Mouse (Mus musculus) MEL (cell line): ENCODE data around the gene Siglece. TPM values are rescaled to one million over a fixed set of nuclear protein-coding genes. Genes with fewer than 3 reads are reported as not detected.

Experiments
- DNase-seq: peaks from one replicate; pipeline ENCODE4 v3.0.0; 2011; ENCODE audit warnings: low read depth, low spot score
- H3K27ac ChIP-seq: 2 replicates; pipeline ENCODE4 v1.5.1; 2012; ENCODE audit warnings: low read depth, mild to moderate bottlenecking, control low read depth, low read length, moderate library complexity; ENCODE audit not compliant: control insufficient read depth
- H3K27me3 ChIP-seq, 2 experiments: fragments of 150-350 bp in 1 of 2; sonication (generic) in 1 of 2; 2 replicates each; pipeline ENCODE4 v1.6.1; 2012; ENCODE audit warnings: low read length in 2 of 2, mild to moderate bottlenecking in 2 of 2, improper control_type of control experiment in 1 of 2, moderate library complexity in 1 of 2; ENCODE audit not compliant: insufficient read depth in 2 of 2, control insufficient read depth in 1 of 2
- H3K36me3 ChIP-seq, 2 experiments: 2 replicates each; pipeline ENCODE4 v1.6.1; 2012 to 2014; ENCODE audit warnings: low read length in 2 of 2, improper control_type of control experiment in 1 of 2, inconsistent platforms in 1 of 2, mild to moderate bottlenecking in 1 of 2; ENCODE audit not compliant: insufficient read depth in 2 of 2, control insufficient read depth in 1 of 2
- H3K4me1 ChIP-seq, 2 experiments: fragments of 150-350 bp in 1 of 2; sonication (generic) in 1 of 2; 2 replicates each; pipeline ENCODE4 v1.6.1; 2012; ENCODE audit warnings: low read length in 2 of 2, improper control_type of control experiment in 1 of 2, mild to moderate bottlenecking in 1 of 2; ENCODE audit not compliant: insufficient read depth in 2 of 2, control insufficient read depth in 1 of 2
- H3K4me3 ChIP-seq, 2 experiments: fragments of 150-350 bp in 1 of 2; sonication (generic) in 1 of 2; 2 replicates each; pipeline ENCODE4 v1.5.1; 2012; ENCODE audit warnings: low read depth in 2 of 2, low read length in 2 of 2, mild to moderate bottlenecking in 2 of 2, moderate library complexity in 2 of 2, control low read depth in 1 of 2, improper control_type of control experiment in 1 of 2; ENCODE audit not compliant: control insufficient read depth in 1 of 2, insufficient read depth in 1 of 2
- H3K79me2 ChIP-seq: 2 replicates; pipeline ENCODE4 v1.6.1; 2012; ENCODE audit warnings: mild to moderate bottlenecking, low read length, moderate library complexity; ENCODE audit not compliant: control insufficient read depth, poor library complexity, insufficient read depth
- H3K9ac ChIP-seq: 2 replicates; pipeline ENCODE4 v1.6.1; 2012; ENCODE audit warnings: low read depth, mild to moderate bottlenecking, control low read depth, low read length, moderate library complexity; ENCODE audit not compliant: control insufficient read depth, poor library complexity, severe bottlenecking
- H3K9me3 ChIP-seq: fragments of 150-350 bp; sonication (generic); replicated peaks from 2 replicates; pipeline ENCODE4 v1.6.1; 2012; ENCODE audit warnings: mild to moderate bottlenecking, low read length, improper control_type of control experiment, moderate library complexity; ENCODE audit not compliant: insufficient read depth
- CHD1 ChIP-seq: IDR thresholded peaks from 2 replicates; pipeline ENCODE4 v1.6.1; 2012; ENCODE audit warnings: low read depth, mild to moderate bottlenecking, inconsistent platforms, low read length, improper control_type of control experiment
- CHD2 ChIP-seq: IDR thresholded peaks from 2 replicates; pipeline ENCODE4 v1.6.1; 2011; ENCODE audit warnings: low read length, improper control_type of control experiment
- CTCF ChIP-seq, 3 experiments: IDR thresholded peaks in 2 of 3; conservative IDR thresholded peaks in 1 of 3; 2 replicates each; pipeline ENCODE4 v1.5.1; 2011 to 2012; ENCODE audit warnings: low read length in 3 of 3, low read depth in 2 of 3, mild to moderate bottlenecking in 2 of 3, improper control_type of control experiment in 1 of 3, inconsistent platforms in 1 of 3, mixed read lengths in 1 of 3, moderate library complexity in 1 of 3; ENCODE audit not compliant: control insufficient read depth in 1 of 3, insufficient read depth in 1 of 3, poor library complexity in 1 of 3, severe bottlenecking in 1 of 3
- EP300 ChIP-seq, 2 experiments: IDR thresholded peaks; 2 replicates each; pipeline ENCODE4 v1.6.1; 2011; ENCODE audit warnings: improper control_type of control experiment in 2 of 2, low read length in 2 of 2, low read depth in 1 of 2, mild to moderate bottlenecking in 1 of 2
- ETS1 ChIP-seq: IDR thresholded peaks from 2 replicates; pipeline ENCODE4 v1.6.1; 2012; ENCODE audit warnings: low read depth, mild to moderate bottlenecking, inconsistent platforms, low read length, improper control_type of control experiment, moderate library complexity
- GATA1 ChIP-seq: IDR thresholded peaks from 2 replicates; pipeline ENCODE4 v1.6.1; 2011; ENCODE audit warnings: low read depth, low read length, improper control_type of control experiment
- KAT2A ChIP-seq: conservative IDR thresholded peaks from 2 replicates; pipeline ENCODE4 v1.6.1; 2012; ENCODE audit warnings: low read depth, low read length, improper control_type of control experiment, inconsistent platforms
- MAFK ChIP-seq: IDR thresholded peaks from 2 replicates; pipeline ENCODE4 v1.6.1; 2011; ENCODE audit warnings: low read depth, mild to moderate bottlenecking, low read length, improper control_type of control experiment, borderline replicate concordance
- MAX ChIP-seq: IDR thresholded peaks from 2 replicates; pipeline ENCODE4 v1.6.1; 2011; ENCODE audit warnings: low read length, improper control_type of control experiment
- MAZ ChIP-seq: IDR thresholded peaks from 2 replicates; pipeline ENCODE4 v1.6.1; 2012; ENCODE audit warnings: low read depth, mild to moderate bottlenecking, inconsistent platforms, low read length, improper control_type of control experiment
- MEF2A ChIP-seq: IDR thresholded peaks from 2 replicates; pipeline ENCODE4 v1.6.1; 2014; ENCODE audit warnings: low read depth, mild to moderate bottlenecking, inconsistent platforms, low read length, improper control_type of control experiment; ENCODE audit not compliant: poor library complexity, insufficient replicate concordance, severe bottlenecking; ENCODE audit errors: extremely low read depth
- MXI1 ChIP-seq: IDR thresholded peaks from 2 replicates; pipeline ENCODE4 v1.6.1; 2011; ENCODE audit warnings: mild to moderate bottlenecking, low read depth, low read length, improper control_type of control experiment
- MYC ChIP-seq: IDR thresholded peaks from 2 replicates; pipeline ENCODE4 v1.6.1; 2011; ENCODE audit warnings: low read depth, mild to moderate bottlenecking, low read length, improper control_type of control experiment, moderate library complexity
- NELFE ChIP-seq: IDR thresholded peaks from 2 replicates; pipeline ENCODE4 v1.6.1; 2011; ENCODE audit warnings: low read depth, low read length, improper control_type of control experiment
- POLR2A ChIP-seq, 2 experiments: IDR thresholded peaks; 2 replicates each; pipeline ENCODE4 v1.6.1; 2011 to 2012; ENCODE audit warnings: low read length in 2 of 2, mild to moderate bottlenecking in 2 of 2, control low read depth in 1 of 2, improper control_type of control experiment in 1 of 2, low read depth in 1 of 2, moderate library complexity in 1 of 2; ENCODE audit not compliant: control insufficient read depth in 1 of 2, insufficient read depth in 1 of 2, poor library complexity in 1 of 2
- POLR2AphosphoS5 ChIP-seq: IDR thresholded peaks from 2 replicates; pipeline ENCODE4 v1.6.1; 2012; ENCODE audit warnings: low read depth, borderline replicate concordance, mild to moderate bottlenecking, inconsistent platforms, low read length, moderate library complexity, mixed read lengths
- TAL1 ChIP-seq: IDR thresholded peaks from 2 replicates; pipeline ENCODE4 v1.6.1; 2012; ENCODE audit warnings: mild to moderate bottlenecking, inconsistent platforms, low read length, moderate library complexity, mixed read lengths
- TBP ChIP-seq: IDR thresholded peaks from 2 replicates; pipeline ENCODE4 v1.8.0; 2011; ENCODE audit warnings: low read depth, low read length, improper control_type of control experiment
- TCF12 ChIP-seq: IDR thresholded peaks from 2 replicates; pipeline ENCODE4 v1.6.1; 2014; ENCODE audit warnings: low read depth, mild to moderate bottlenecking, inconsistent platforms, low read length, improper control_type of control experiment, moderate library complexity
- UBTF ChIP-seq: IDR thresholded peaks from 2 replicates; pipeline ENCODE4 v1.6.1; 2012; ENCODE audit warnings: low read depth, mild to moderate bottlenecking, inconsistent platforms, low read length, improper control_type of control experiment, moderate library complexity, borderline replicate concordance; ENCODE audit not compliant: insufficient read depth
- USF2 ChIP-seq, 2 experiments: IDR thresholded peaks; 2 replicates each; pipeline ENCODE4 v1.6.1; 2011 to 2012; ENCODE audit warnings: improper control_type of control experiment in 2 of 2, low read length in 2 of 2, borderline replicate concordance in 1 of 2, inconsistent platforms in 1 of 2, low read depth in 1 of 2, mild to moderate bottlenecking in 1 of 2; ENCODE audit not compliant: insufficient read depth in 1 of 2
- ZMIZ1 ChIP-seq: IDR thresholded peaks from 2 replicates; pipeline ENCODE4 v1.6.1; 2012; ENCODE audit warnings: low read depth, mild to moderate bottlenecking, inconsistent platforms, low read length, improper control_type of control experiment, moderate library complexity
- ZNF384 ChIP-seq: IDR thresholded peaks from 2 replicates; pipeline ENCODE4 v1.6.1; 2012; ENCODE audit warnings: low read depth, mild to moderate bottlenecking, inconsistent platforms, low read length, improper control_type of control experiment
- polyA plus RNA-seq, 2 experiments: library from polyadenylated mRNA; stranded (reverse) in 1 of 2; unstranded in 1 of 2; fragments of >175 nt in 1 of 2; fragments of >200 nt in 1 of 2; gene quantifications; 2 replicates each; pipeline versions ENCODE4 v1.2.1 to v1.2.4; 2012; ENCODE audit warnings: low replicate concordance in 2 of 2, low read depth in 1 of 2; ENCODE audit not compliant: insufficient read length in 2 of 2, insufficient read depth in 1 of 2, missing spikeins in 1 of 2
- total RNA-seq: library from RNA; depleted of rRNA; stranded (reverse); fragments of 300-350 nt; gene quantifications from 2 replicates; pipeline ENCODE4 v1.2.3, GENCODE M21; 2012; rRNA removed

Gene Siglece
- total RNA-seq (not detected in 2 replicates), polyA plus RNA-seq (under 1 TPM in 1 of 2 experiments, not detected in 1; 0.07 TPM)

- no peak within 1 kb of the TSS for H3K9ac ChIP-seq
- no peaks in the 10 kb centered on the region for H3K4me1 ChIP-seq
These were observed at the start of gene Siglece for GRCm38 (mm10) chr7:43660002-43660401. Siglece (minus strand) TSS chr7:43660161.

DNA sequence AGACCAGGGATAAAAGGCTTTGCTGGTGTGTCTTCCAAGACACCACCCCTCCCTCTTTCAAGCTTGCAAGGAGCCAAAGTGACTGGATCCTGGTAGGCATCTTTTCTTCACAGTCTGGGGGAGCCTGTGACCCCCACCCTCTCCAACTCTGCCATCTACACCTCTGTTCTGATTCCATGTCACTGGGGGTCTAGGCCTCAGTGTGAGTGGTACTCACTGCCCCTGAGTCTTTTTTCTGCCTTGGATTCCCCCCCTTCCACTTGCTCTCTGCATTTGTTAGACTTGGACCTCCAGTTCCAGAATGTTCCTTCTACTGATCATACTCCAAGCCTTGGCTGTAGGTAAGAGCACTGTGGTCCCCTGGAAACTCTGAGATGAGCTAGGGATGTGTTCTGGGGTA lies 30.2 kb upstream of the Siglece start, which contains the start of gene Klk14:
Klk14 (plus strand) TSS at position 301 of the 400 bp plus-strand sequence.
- Histone ChIP-seq H3K27me3 (no peaks in the 10 kb centered on the region), H3K4me1 (no peaks in the 10 kb centered on the region), H3K9me3 (no peaks in the 10 kb centered on the region), H3K36me3 (no peaks in the 10 kb centered on the region), H3K27ac (no peak within 1 kb of the TSS), H3K79me2 (no peaks in the 10 kb centered on the region), H3K4me3 (no peak within 1 kb of the TSS), H3K9ac (no peak within 1 kb of the TSS)
- DNase-seq = no peak
- TF ChIP-seq POLR2AphosphoS5 = no peak
- no peak for TF ChIP-seq ZNF384

More at GRCm38 (mm10) chr7:43660002-43660401, at the start of gene Siglece:
- H3K4me3 ChIP-seq = no peak within 1 kb of the TSS
- TF ChIP-seq GATA1 = no peak
- no peak for TF ChIP-seq MYC
- TF ChIP-seq ZNF384 = no peak
- TF ChIP-seq ZMIZ1 = no peak
- TF ChIP-seq MAZ = no peak
- no peak for TF ChIP-seq MAX
- TF ChIP-seq MAFK = no peak
- no peak for TF ChIP-seq POLR2A (IDR thresholded peaks at IDR 0.05; ENCODE audit: control insufficient read depth in 1 of 2, insufficient read depth in 1 of 2, low read depth in 1 of 2, low read length in 2 of 2, poor library complexity in 1 of 2)
- no peak for TF ChIP-seq NELFE
- no peak for TF ChIP-seq MEF2A
- DNase-seq = no peak
- H3K27me3 ChIP-seq = no peaks in the 10 kb centered on the region
- H3K36me3 ChIP-seq = no peaks in the 10 kb centered on the region
- no peak within 1 kb of the TSS for H3K27ac ChIP-seq
- no peaks in the 10 kb centered on the region for H3K79me2 ChIP-seq
- H3K9me3 ChIP-seq = no peaks in the 10 kb centered on the region

DNA sequence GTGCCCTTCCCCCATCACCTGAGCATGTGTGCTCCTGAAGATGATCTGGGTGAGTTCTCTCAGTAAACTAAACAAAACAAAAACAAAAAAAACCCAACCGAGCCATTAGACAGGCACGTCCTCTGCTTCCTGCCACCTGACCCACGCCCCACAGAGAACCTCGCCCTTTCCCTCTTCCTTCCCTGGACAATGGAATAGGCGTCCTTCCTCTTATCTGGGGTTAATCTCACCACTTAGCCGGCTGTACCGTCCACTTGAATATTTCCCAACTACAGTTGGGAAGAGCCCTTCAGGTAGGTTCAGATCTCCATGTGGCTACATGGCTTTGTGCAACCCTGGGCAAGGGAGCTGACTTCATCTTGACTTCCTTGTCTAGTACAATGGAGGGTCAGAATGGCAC lies 25.1 kb upstream of the Siglece start:
- no peak overlapping the region for H3K4me3 ChIP-seq
- no peaks in the 10 kb centered on the region for H3K4me1 ChIP-seq
- no peak for DNase-seq
- H3K27me3 ChIP-seq = no peaks in the 10 kb centered on the region
- no peaks in the 10 kb centered on the region for H3K36me3 ChIP-seq
- no peak for TF ChIP-seq CHD1
- no peak for TF ChIP-seq CTCF (IDR thresholded peaks at IDR 0.05 in 2 of 3, conservative IDR thresholded peaks at IDR 0.05 in 1 of 3; ENCODE audit: control insufficient read depth in 1 of 3, insufficient read depth in 1 of 3, low read depth in 2 of 3, low read length in 3 of 3, poor library complexity in 1 of 3, severe bottlenecking in 1 of 3)
- no peak for TF ChIP-seq ETS1
- no peak for TF ChIP-seq UBTF
- no peak for TF ChIP-seq TAL1
- TF ChIP-seq EP300 (IDR thresholded peaks at IDR 0.05; ENCODE audit: low read depth in 1 of 2, low read length in 2 of 2) = no peak
- no peak for TF ChIP-seq TCF12
- TF ChIP-seq TBP = no peak
- no peak for TF ChIP-seq ZNF384
- no peak for TF ChIP-seq CHD2
- no peak for TF ChIP-seq MXI1
- TF ChIP-seq MYC = no peak
- no peak for TF ChIP-seq MAFK
- TF ChIP-seq KAT2A = no peak
- TF ChIP-seq MAZ = no peak
- TF ChIP-seq USF2 (IDR thresholded peaks at IDR 0.05; ENCODE audit: borderline replicate concordance in 1 of 2, insufficient read depth in 1 of 2, low read depth in 1 of 2, low read length in 2 of 2) = no peak
- no peak overlapping the region for H3K27ac ChIP-seq
- H3K9me3 ChIP-seq = no peaks in the 10 kb centered on the region
- H3K79me2 ChIP-seq = no peaks in the 10 kb centered on the region
- no peak overlapping the region for H3K9ac ChIP-seq
